In the genomic region with DNA sequence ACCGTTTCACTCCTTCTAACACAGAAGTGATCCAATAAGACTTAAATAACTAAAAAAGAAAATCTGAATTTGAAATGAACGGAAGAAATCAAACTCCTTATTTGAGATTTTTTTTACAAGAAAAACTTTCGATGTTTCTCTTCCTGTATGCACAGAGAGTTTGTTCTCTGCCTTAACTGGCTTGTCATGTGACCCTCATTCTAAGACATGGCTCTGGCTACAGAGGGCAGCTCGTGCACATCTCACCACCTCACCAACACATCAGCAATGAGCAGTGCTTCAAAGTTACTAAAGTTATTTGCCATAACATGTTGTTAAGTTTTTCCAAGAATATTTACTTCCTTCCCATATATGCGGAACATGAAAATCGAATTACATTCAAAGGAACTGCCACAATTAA, we compare ENCODE assay signal across 21 mouse cellular contexts.
DNase-seq lines count a peak whose midpoint lies in the region; ATAC-seq lines count a peak whose summit lies in the region.
"Had no signal": no experiment of that assay in that cellular context is flagged by ENCODE, and none has a peak within 500 bp of the region (broad histone marks: within the 10 kb centered on the region; RNA-seq: fewer than 3 reads in every experiment).

No protein-coding gene starts in this region.

- H3K4me1 ChIP-seq in lung, embryonic 15.5 days = 0 out of 2 replicates have a peak, but pooled peaks cover 9% of the 10 kb centered on the region
- H3K4me1 ChIP-seq: embryonic facial prominence, embryonic 13.5 days; embryonic facial prominence, embryonic 15.5 days; forebrain, embryonic 10.5 days; forebrain, embryonic 12.5 days had no signal

- peaks cover 60% of the 10 kb centered on the region for H3K36me3 ChIP-seq in lung, embryonic 15.5 days

- 0 out of 2 replicates have a peak overlapping the region, but pooled peaks have one; percentile 66 for H3K27ac ChIP-seq in lung, embryonic 15.5 days
- H3K27ac ChIP-seq: embryonic facial prominence, embryonic 13.5 days; embryonic facial prominence, embryonic 15.5 days; forebrain, embryonic 10.5 days; forebrain, embryonic 12.5 days had no signal

- no peak for ATAC-seq in lung, embryonic 15.5 days (ENCODE audit: borderline replicate concordance, extremely low read depth, low FRiP score, low TSS enrichment)
- ATAC-seq: forebrain, embryonic 14.5 days; forebrain, embryonic 16.5 days had no signal

- intact Hi-C loops in heart, postnatal 36 days (cut with DNase I) = no loop called here

- H3K4me2 ChIP-seq in lung, embryonic 15.5 days = no peak overlapping the region
- H3K4me2 ChIP-seq: embryonic facial prominence, embryonic 13.5 days; embryonic facial prominence, embryonic 15.5 days; forebrain, embryonic 12.5 days had no signal

- peak; percentile 83 for DNase-seq in heart, adult 11 months
- no peak for DNase-seq in heart, postnatal 36 days
- no peak for DNase-seq in lung, postnatal 25 days (ENCODE audit: low spot score)
- DNase-seq: adrenal gland, adult 2 months; adrenal gland, postnatal 10 days; adrenal gland, postnatal 25 days; cerebellum, adult 11 months; cerebellum, adult 18-20 months; cerebellum, adult 8-10 months; cerebellum, adult 9-11 months; cerebellum, postnatal 14 days; cerebellum, postnatal 36 days; embryo, embryonic 11 days had no signal

- no peaks in the 10 kb centered on the region for H3K27me3 ChIP-seq in lung, embryonic 15.5 days
- H3K27me3 ChIP-seq: embryonic facial prominence, embryonic 13.5 days; embryonic facial prominence, embryonic 15.5 days; forebrain, embryonic 12.5 days had no signal

- no peaks in the 10 kb centered on the region for H3K9me3 ChIP-seq in lung, embryonic 15.5 days
- H3K9me3 ChIP-seq: embryonic facial prominence, embryonic 13.5 days; embryonic facial prominence, embryonic 15.5 days; forebrain, embryonic 10.5 days; forebrain, embryonic 12.5 days had no signal

- WGBS in lung, embryonic 15.5 days = 86% methylated on average over 6 of the region's 6 CpGs

- H3K4me3 ChIP-seq in lung, embryonic 15.5 days = no peak overlapping the region
- H3K4me3 ChIP-seq: embryonic facial prominence, embryonic 13.5 days; embryonic facial prominence, embryonic 15.5 days; erythroblast, embryonic 14.5 days; forebrain, embryonic 10.5 days; forebrain, embryonic 12.5 days had no signal

- no peak overlapping the region for H3K9ac ChIP-seq in lung, embryonic 15.5 days
- H3K9ac ChIP-seq: embryonic facial prominence, embryonic 13.5 days; embryonic facial prominence, embryonic 15.5 days; forebrain, embryonic 12.5 days had no signal
